Mouse (Mus musculus) erythroblast, embryonic 14.5 days (primary cell): ENCODE results near the gene Atxn7l3b. TPM values are rescaled to one million over a fixed set of nuclear protein-coding genes. Genes with fewer than 3 reads are reported as not detected.

Experiments
- H3K27me3 ChIP-seq: 2 replicates; pipeline ENCODE4 v1.6.1; 2012; ENCODE audit warnings: inconsistent platforms; ENCODE audit not compliant: control insufficient read depth
- H3K36me3 ChIP-seq: 2 replicates; pipeline ENCODE4 v1.6.1; 2012; ENCODE audit warnings: mild to moderate bottlenecking, inconsistent platforms; ENCODE audit not compliant: control insufficient read depth
- H3K4me1 ChIP-seq: 2 replicates; pipeline ENCODE4 v1.6.1; 2012; ENCODE audit warnings: inconsistent platforms; ENCODE audit not compliant: control insufficient read depth
- H3K4me3 ChIP-seq: replicated peaks from 2 replicates; pipeline ENCODE3; 2012; ENCODE audit warnings: moderate library complexity, mild to moderate bottlenecking, inconsistent platforms
- H3K9me3 ChIP-seq: 2 replicates; pipeline ENCODE4 v1.6.1; 2012; ENCODE audit warnings: low read length, inconsistent platforms, mixed read lengths; ENCODE audit not compliant: control insufficient read depth
- GATA1 ChIP-seq: IDR thresholded peaks from 2 replicates; pipeline ENCODE4 v1.6.1; 2012; ENCODE audit warnings: low read length, inconsistent platforms, mixed read lengths
- TAL1 ChIP-seq: IDR thresholded peaks from 3 replicates; pipeline ENCODE4 v1.6.1; 2012; ENCODE audit warnings: low read length, inconsistent platforms, mixed read lengths
- polyA plus RNA-seq: library from polyadenylated mRNA; stranded (reverse); fragments of >175 nt; gene quantifications from 2 replicates; pipeline ENCODE4 v1.2.3, GENCODE M21; 2012

Gene Atxn7l3b
- polyA plus RNA-seq, 1 experiment = 1.3 TPM

DNA sequence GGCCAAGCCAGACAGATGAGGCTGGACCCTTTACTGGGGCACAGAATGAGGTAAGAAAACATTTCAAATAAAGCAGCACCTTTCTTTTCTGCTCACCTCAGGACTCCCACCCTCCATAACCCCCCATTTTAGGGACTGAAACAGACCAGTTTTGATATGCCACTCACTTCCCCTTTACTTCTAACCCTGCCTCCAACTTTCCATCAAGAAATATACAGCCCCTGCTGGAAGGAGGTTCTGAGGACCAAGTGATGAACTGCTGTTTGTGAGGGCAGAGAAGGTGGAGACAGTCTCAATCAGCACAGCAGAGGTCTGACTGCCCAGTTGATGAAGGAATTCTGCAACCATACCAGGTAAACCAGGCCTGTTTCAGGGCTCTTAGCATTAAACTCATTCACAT, 1.8 kb downstream of the Atxn7l3b start:
- TF ChIP-seq TAL1 = no peak
- no peak for TF ChIP-seq GATA1
- peaks cover 35% of the 10 kb centered on the region for H3K4me1 ChIP-seq
- no peaks in the 10 kb centered on the region for H3K9me3 ChIP-seq
- no peaks in the 10 kb centered on the region for H3K27me3 ChIP-seq
- H3K4me3 ChIP-seq = peak overlapping the region; percentile 90
- peaks cover 27% of the 10 kb centered on the region for H3K36me3 ChIP-seq

DNA sequence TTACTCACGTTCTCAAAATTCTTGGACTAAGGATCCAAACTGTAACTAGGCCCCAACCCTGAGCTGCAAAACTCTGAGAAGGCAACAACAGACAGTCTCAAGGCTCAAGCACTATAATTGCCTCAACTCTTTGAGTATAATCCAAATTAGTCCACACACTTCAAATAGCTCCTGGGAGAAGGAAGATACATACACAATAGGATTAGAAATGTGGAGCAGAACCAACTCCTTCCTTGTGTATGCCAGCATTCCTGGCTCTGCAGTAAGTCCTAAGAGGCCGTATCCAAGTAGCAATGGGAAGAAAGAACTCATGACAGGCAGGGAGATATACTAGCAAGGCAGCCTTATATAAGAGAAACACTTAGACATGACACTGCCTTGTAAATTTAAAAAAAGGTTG, 2.5 kb downstream of the Atxn7l3b start:
- TF ChIP-seq TAL1 = no peak
- no peak for TF ChIP-seq GATA1
- Histone ChIP-seq H3K27me3 (no peaks in the 10 kb centered on the region), H3K4me1 (peaks cover 35% of the 10 kb centered on the region), H3K4me3 (no peak overlapping the region), H3K36me3 (peaks cover 27% of the 10 kb centered on the region), H3K9me3 (no peaks in the 10 kb centered on the region)

DNA sequence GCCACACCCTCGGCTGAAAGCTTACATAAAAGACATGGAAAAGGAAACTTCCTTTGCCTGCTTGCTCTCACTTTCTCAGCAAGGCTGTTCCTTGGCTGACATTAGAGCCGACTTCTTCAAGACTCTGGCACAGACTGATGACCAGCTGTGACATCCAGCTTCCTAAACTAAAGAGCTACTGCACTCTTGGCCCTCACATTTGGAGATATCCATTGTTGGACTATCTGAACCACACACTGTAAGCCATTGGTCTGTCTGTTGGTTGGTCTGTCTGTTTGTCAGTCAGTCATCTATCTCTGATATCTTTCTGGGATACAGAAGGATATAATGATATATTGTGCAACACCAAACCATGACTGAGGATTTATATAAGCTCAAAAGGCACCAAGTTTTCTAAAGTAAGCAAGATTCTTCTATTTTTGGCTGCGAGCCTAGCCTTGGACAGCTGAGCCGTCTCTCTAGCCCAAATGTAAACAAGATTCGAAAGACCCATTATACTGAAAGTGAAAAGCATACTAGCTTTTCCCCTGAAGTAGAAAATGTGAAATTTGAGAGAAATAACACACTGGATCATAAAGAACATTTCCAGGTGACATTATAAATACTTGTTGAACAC, 12.1 kb downstream of the Atxn7l3b start:
- Histone ChIP-seq H3K4me1 (no peaks in the 10 kb centered on the region), H3K4me3 (no peak overlapping the region), H3K27me3 (no peaks in the 10 kb centered on the region), H3K9me3 (no peaks in the 10 kb centered on the region), H3K36me3 (no peaks in the 10 kb centered on the region)
- TF ChIP-seq GATA1 (no peak), TAL1 (no peak)

DNA sequence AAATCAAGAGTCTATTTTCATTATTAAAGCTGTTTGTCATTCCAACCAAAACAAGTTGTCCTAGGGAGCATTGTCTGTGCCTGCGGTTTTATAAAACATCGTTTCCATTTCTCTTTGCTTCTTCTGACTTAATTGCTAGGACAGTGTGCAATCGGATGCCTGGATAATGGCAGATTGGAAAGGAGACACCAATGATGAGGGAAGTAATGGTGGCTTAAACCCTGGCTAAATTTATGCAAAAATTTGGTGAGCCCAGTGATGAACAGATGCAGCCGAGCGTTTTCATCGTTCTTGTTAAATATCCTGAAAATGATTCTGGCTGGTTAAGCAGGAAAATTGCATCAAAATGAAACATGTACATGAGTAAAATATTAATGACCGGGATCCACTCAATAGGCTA, 28.6 kb downstream of the Atxn7l3b start:
- Histone ChIP-seq H3K9me3 (peaks cover 3% of the 10 kb centered on the region), H3K36me3 (no peaks in the 10 kb centered on the region), H3K27me3 (no peaks in the 10 kb centered on the region), H3K4me3 (no peak overlapping the region), H3K4me1 (no peaks in the 10 kb centered on the region)
- no peak for TF ChIP-seq TAL1
- no peak for TF ChIP-seq GATA1

DNA sequence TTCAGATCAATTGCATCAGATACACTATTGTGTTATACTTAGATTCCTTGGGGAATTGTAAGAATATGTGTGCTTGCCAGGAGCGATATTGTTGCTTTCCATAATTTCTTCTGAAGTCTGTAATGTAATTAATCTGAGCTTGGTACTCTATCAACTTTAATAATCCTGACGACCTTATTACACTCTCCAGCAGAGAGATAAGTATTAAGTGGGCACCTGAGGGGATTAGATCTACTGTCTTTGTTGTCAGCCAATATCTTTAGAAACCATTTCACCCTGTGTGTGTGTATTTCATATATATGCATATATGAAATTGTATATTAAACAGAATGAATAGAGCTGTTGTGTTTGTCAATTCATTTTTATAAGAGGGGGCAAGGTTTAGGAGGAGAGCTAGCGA, 29.0 kb downstream of the Atxn7l3b start:
- no peaks in the 10 kb centered on the region for H3K4me1 ChIP-seq
- no peak overlapping the region for H3K4me3 ChIP-seq
- TF ChIP-seq GATA1 = no peak
- TF ChIP-seq TAL1 = no peak
- H3K36me3 ChIP-seq = no peaks in the 10 kb centered on the region
- H3K9me3 ChIP-seq = peaks cover 3% of the 10 kb centered on the region
- no peaks in the 10 kb centered on the region for H3K27me3 ChIP-seq

DNA sequence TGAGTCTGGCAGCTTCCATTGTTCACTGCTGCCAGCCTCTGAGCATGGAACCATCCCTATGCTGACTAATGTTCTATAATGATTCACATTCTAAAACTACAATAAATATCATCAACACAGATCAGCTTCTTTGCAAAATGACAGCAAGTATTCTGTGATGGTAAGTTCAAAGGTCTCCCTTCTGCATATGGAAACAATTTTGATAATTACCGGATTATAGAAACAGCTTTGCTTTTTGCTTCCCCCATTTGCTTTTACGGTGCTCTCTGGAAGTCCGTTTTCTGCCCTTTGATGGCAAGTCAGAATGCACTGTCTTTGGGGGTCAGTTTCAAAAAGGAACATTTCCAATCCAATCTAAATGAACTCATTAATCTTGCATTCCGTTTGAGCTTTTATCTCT, 32.2 kb downstream of the Atxn7l3b start:
- TF ChIP-seq GATA1 = no peak
- no peak for TF ChIP-seq TAL1
- Histone ChIP-seq H3K27me3 (no peaks in the 10 kb centered on the region), H3K4me3 (no peak overlapping the region), H3K9me3 (peaks cover 5% of the 10 kb centered on the region), H3K36me3 (no peaks in the 10 kb centered on the region), H3K4me1 (no peaks in the 10 kb centered on the region)

DNA sequence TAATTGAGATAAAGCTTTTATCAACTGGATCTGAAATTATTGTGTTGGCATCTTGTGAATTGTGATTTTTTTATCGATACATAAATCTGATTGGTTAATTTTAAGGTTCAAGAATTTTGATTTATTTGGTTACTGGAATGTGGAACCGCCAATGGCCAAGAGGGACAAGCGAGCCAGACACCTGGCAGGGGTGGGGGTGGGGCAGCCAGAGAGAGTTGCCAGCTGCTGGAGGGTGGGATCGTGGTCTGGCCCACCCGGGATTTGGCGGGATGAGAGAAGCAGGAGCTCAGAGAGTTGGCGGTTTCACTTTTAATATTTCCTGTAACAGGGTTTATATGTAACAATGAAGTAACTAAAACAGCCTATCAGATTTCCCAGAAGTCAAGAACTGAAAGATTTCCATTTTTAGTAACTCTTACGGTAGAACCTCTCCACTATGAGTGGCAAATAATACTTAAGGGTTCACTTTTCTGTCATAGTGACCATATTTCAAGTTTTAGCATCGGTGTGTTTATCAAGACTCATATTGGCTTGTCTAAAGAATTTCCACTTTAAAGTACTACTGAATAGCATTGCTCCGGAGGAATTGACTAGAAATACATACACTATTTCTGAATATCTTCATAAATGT, 35.1 kb downstream of the Atxn7l3b start:
- H3K4me1 ChIP-seq = no peaks in the 10 kb centered on the region
- H3K36me3 ChIP-seq = no peaks in the 10 kb centered on the region
- H3K9me3 ChIP-seq = peaks cover 4% of the 10 kb centered on the region
- TF ChIP-seq GATA1 (no peak), TAL1 (no peak)
- H3K27me3 ChIP-seq = no peaks in the 10 kb centered on the region
- no peak overlapping the region for H3K4me3 ChIP-seq

DNA sequence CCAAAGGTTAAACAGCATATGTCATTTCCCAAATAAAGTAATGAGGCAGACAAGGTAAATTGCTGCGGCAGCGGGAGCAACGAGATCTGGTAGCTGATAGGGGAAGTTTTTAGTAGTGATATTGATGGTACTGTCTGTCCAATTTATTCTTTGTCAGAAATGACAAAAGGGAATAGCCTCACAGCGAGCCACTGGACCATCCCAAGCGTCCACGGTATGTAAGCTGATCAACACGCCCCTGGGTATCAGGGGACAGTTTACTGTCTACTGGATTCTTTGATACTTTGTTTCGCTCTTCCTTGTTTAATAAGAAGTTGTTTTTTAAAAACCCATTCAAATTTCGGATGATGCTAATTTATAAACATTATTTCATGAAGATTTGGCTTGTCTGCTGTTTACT, 44.7 kb downstream of the Atxn7l3b start:
- Histone ChIP-seq H3K9me3 (no peaks in the 10 kb centered on the region; the same call in 1 of the 2 replicates), H3K36me3 (no peaks in the 10 kb centered on the region), H3K27me3 (no peaks in the 10 kb centered on the region), H3K4me1 (no peaks in the 10 kb centered on the region), H3K4me3 (no peak overlapping the region)
- TF ChIP-seq TAL1 = no peak
- TF ChIP-seq GATA1 = no peak

DNA sequence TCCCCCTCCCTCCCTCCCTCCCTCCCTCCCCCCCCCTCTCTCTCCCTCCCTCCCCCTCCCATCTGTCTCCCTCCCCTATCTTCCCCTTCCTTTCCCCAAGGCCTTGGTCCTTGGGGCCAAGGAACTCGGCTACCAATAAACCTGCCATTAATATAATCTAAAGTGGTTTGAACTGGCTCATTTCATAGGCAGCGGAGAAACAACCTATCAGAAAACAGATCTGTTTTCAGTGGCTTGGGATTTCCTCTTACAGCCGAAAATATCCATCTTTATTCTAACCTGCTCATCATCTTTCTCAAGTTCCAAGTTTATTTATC, 45.2 kb downstream of the Atxn7l3b start:
- H3K4me1 ChIP-seq = no peaks in the 10 kb centered on the region
- no peaks in the 10 kb centered on the region; the same call in 1 of the 2 replicates for H3K9me3 ChIP-seq
- no peaks in the 10 kb centered on the region for H3K27me3 ChIP-seq
- no peak overlapping the region for H3K4me3 ChIP-seq
- H3K36me3 ChIP-seq = no peaks in the 10 kb centered on the region
- TF ChIP-seq TAL1 = no peak
- no peak for TF ChIP-seq GATA1
